Mouse (Mus musculus) hindbrain, postnatal 0 days (tissue): ENCODE results near the gene Olfr430. TPM values are rescaled to one million over a fixed set of nuclear protein-coding genes. Genes with fewer than 3 reads are reported as not detected.
"Not testable (repeated sequence)": the region's sequence is repeated elsewhere in the genome, so short reads cannot be mapped to it uniquely, and the experiment has no call there.

Source experiments
- ATAC-seq: fragments of 200-750 bp; cut with Nextera tagmentation; 2 replicates; pipeline ENCODE4 v1.8.0; 2017; ENCODE audit warnings: mild to moderate bottlenecking, moderate TSS enrichment, moderate library complexity
- DNase-seq: peaks from one replicate; pipeline ENCODE4 v3.0.0-alpha.2; 2015; ENCODE audit warnings: low spot score
- H3K27ac ChIP-seq: fragments of 300-500 bp; sonication (generic); 2 replicates; pipeline ENCODE4 v1.5.1; 2014; ENCODE audit warnings: mild to moderate bottlenecking
- H3K27me3 ChIP-seq: fragments of 300-500 bp; sonication (generic); 2 replicates; pipeline ENCODE4 v1.6.1; 2014; ENCODE audit warnings: low read length, mixed read lengths; ENCODE audit not compliant: insufficient read depth
- H3K36me3 ChIP-seq: fragments of 300-500 bp; sonication (generic); 2 replicates; pipeline ENCODE4 v1.6.1; 2014; ENCODE audit warnings: low read length, mixed read lengths; ENCODE audit not compliant: insufficient read depth
- H3K4me1 ChIP-seq: fragments of 300-500 bp; sonication (generic); 2 replicates; pipeline ENCODE4 v1.6.1; 2014; ENCODE audit warnings: antibody characterized with exemption, low read length, mixed read lengths; ENCODE audit not compliant: insufficient read depth
- H3K4me2 ChIP-seq: fragments of 300-500 bp; sonication (generic); 2 replicates; pipeline ENCODE4 v1.6.1; 2014; ENCODE audit warnings: low read depth, mild to moderate bottlenecking, low read length, moderate library complexity, mixed read lengths
- H3K4me3 ChIP-seq: fragments of 300-500 bp; sonication (generic); 2 replicates; pipeline ENCODE4 v1.5.1; 2014; ENCODE audit warnings: low read length
- H3K9ac ChIP-seq: fragments of 300-500 bp; sonication (generic); replicated peaks from 2 replicates; pipeline ENCODE4 v1.6.1; 2014; ENCODE audit warnings: mild to moderate bottlenecking, low read length, moderate library complexity, mixed read lengths
- H3K9me3 ChIP-seq: fragments of 300-500 bp; sonication (generic); 2 replicates; pipeline ENCODE4 v1.6.1; 2016; ENCODE audit warnings: low read length, mixed read lengths
- CTCF ChIP-seq: IDR thresholded peaks from 2 replicates; pipeline ENCODE4 v1.5.1; 2016; ENCODE audit warnings: antibody characterized with exemption, control low read depth, low read depth
- WGBS: fragments of 180-500 bp; shearing (Covaris S2); extraction: QIAGEN DNeasy Blood & Tissue Kit; methylation state at CpG from one replicate; pipeline ENCODE4 v1.1.7; 2014; 5-methylcytosine and 5-hydroxymethylcytosine counted together
- polyA plus RNA-seq: library from polyadenylated mRNA; unstranded; fragments of >200 nt; fragmentation: Nextera tagmentation; extraction: Ambion mirVana; gene quantifications from 2 replicates; pipeline ENCODE4 v1.2.1, GENCODE M21; 2015
- total RNA-seq: library from RNA; depleted of rRNA; stranded (reverse); fragments of >200 nt; gene quantifications from 2 replicates; pipeline ENCODE4 v1.2.3, GENCODE M21; 2014; rRNA removed

The Olfr430 gene
- total RNA-seq (not detected in 2 replicates), polyA plus RNA-seq (not detected in 2 replicates)

DNA sequence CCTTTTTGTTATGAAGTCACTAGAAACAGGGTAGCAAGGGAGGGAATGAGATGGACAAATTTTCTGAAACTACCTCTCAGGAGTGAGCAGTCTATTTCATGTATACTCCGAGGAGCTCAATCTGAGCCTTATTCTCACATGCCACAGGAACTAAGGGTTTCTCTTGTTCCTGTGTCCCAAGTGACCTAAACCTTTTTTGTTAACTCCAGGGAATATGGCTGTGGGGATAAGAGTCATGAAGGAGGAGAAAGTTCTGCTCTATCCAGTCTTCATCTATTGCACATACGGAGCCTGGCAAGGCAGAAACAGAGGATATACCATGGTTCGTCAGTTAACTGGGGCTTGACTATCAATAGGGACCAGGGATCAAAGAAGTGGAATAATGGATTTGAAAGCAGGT lies at the start of gene Olfr430:
Gene Olfr430 (plus strand): TSS at position 301 of the 400 bp plus-strand sequence.
- H3K27me3 ChIP-seq = no peaks in the 10 kb centered on the region
- TF ChIP-seq CTCF = no peak
- H3K4me1 ChIP-seq = no peaks in the 10 kb centered on the region
- no peak within 1 kb of the TSS for H3K4me2 ChIP-seq
- WGBS = 91% methylated on average over 3 of the region's 3 CpGs
- no peaks in the 10 kb centered on the region for H3K36me3 ChIP-seq
- H3K9ac ChIP-seq = no peak within 1 kb of the TSS
- H3K27ac ChIP-seq = no peak within 1 kb of the TSS
- no peak for ATAC-seq
- no peak within 1 kb of the TSS for H3K4me3 ChIP-seq
- DNase-seq = no peak
- H3K9me3 ChIP-seq = no peaks in the 10 kb centered on the region

DNA sequence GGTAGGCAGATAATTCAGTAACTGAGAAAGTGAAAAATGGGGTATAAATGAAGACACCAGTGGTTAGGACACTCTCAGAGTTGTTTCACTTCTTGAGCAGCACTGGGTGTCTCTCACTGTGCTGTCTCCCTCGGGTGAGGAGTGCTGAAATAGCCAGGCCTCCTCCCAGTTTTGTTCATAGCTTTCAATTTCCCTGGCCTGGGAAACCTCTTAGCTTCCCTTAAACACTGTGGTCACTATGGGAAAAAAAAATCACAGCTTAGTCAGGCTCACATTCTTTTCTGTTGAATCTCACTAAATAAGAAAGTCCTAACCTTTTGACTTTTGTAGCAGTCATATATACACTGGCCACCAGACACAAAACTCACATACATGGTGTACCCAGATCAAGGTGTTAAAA lies 34.7 kb upstream of the Olfr430 start, which contains the start of gene Ifi205:
Gene Ifi205 (minus strand): TSS at position 113 of the 400 bp plus-strand sequence.
- no peaks in the 10 kb centered on the region for H3K9me3 ChIP-seq
- 58% methylated on average over 1 of the region's 1 CpGs for WGBS
- H3K4me3 ChIP-seq = no peak within 1 kb of the TSS
- H3K4me1 ChIP-seq = no peaks in the 10 kb centered on the region
- TF ChIP-seq CTCF = no peak
- H3K4me2 ChIP-seq = no peak within 1 kb of the TSS
- no peak within 1 kb of the TSS for H3K9ac ChIP-seq
- H3K27ac ChIP-seq = no peak within 1 kb of the TSS
- no peak for DNase-seq
- ATAC-seq = no peak
- H3K36me3 ChIP-seq = no peaks in the 10 kb centered on the region
- H3K27me3 ChIP-seq = no peaks in the 10 kb centered on the region

GRCm38 (mm10) chr1:174035841-174036240 lies 30.6 kb upstream of the Olfr430 start:
- Histone ChIP-seq H3K4me3 (no peak overlapping the region), H3K4me2 (no peak overlapping the region), H3K27ac (no peak overlapping the region), H3K36me3 (no peaks in the 10 kb centered on the region), H3K9me3 (no peaks in the 10 kb centered on the region), H3K27me3 (no peaks in the 10 kb centered on the region), H3K9ac (no peak overlapping the region), H3K4me1 (no peaks in the 10 kb centered on the region)
- WGBS = 58% methylated on average over 4 of the region's 4 CpGs
- no peak for TF ChIP-seq CTCF
- peak; percentile 13 for DNase-seq
- ATAC-seq = peak; percentile 35; the same call in 1 of the 2 replicates

DNA sequence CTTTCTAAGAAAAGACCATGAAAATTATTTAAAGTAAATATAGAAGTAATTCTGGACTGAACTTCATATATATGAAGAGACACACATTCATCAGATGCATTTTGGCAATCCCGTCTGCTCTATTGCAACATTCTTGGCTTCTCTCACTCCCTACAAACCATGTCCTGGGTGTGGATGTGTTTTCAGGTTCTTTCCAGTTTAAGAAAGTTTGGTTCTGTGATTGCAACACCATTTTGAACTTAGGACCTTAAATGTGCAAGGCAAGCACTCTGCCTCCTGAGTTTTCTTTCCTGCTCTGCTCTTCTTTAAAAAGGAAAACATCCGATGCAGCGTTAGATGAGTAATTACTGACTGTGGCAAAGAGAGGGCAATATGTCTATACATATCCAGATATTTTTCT lies 27.9 kb upstream of the Olfr430 start:
- TF ChIP-seq CTCF = no peak
- H3K27ac ChIP-seq = no peak overlapping the region
- H3K4me3 ChIP-seq = no peak overlapping the region
- H3K4me1 ChIP-seq = no peaks in the 10 kb centered on the region
- H3K9me3 ChIP-seq = no peaks in the 10 kb centered on the region
- H3K27me3 ChIP-seq = no peaks in the 10 kb centered on the region
- no peak overlapping the region for H3K9ac ChIP-seq
- WGBS = 86% methylated on average over 3 of the region's 3 CpGs
- H3K4me2 ChIP-seq = no peak overlapping the region
- DNase-seq (no peak), ATAC-seq (no peak)
- H3K36me3 ChIP-seq = no peaks in the 10 kb centered on the region

DNA sequence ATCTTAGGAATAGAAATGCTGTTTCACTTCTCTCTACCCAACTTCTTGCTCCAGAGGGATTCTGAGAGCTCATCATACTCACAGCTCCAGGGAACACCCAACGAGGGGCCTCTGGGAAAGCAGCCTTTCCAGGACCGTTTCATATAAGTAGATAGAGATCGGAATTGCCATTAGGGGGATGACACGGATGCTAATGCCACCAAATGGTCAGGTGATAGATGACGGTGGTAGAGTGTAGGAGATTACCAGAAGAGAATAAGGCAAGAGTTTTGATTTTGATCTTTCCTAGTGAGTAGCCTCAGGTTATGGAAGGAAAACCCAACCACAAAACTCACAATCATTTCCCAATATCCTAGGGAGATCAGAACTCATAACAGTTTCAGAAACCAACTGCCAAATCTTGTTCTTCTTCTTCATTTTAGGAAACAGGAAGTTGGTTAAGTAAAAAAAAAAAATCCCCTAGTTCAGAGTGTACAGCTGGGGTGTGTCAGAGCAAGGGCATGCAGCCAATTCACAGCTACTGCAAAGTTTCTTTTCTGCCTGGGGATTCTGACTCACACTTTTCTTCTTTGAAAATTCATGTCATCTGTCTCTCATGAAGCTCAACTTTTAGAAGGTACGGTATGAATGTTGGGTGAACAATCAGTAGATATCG lies 25.8 kb upstream of the Olfr430 start, which contains the start of gene Olfr433:
Gene Olfr433 (plus strand): TSS at position 183 of the 655 bp plus-strand sequence.
- no peaks in the 10 kb centered on the region for H3K9me3 ChIP-seq
- DNase-seq (no peak), ATAC-seq (no peak)
- no peak within 1 kb of the TSS for H3K4me2 ChIP-seq
- no peak within 1 kb of the TSS for H3K4me3 ChIP-seq
- no peak for TF ChIP-seq CTCF
- H3K9ac ChIP-seq = no peak within 1 kb of the TSS
- no peaks in the 10 kb centered on the region for H3K27me3 ChIP-seq
- no peaks in the 10 kb centered on the region for H3K36me3 ChIP-seq
- 90% methylated on average over 7 of the region's 7 CpGs for WGBS
- H3K27ac ChIP-seq = no peak within 1 kb of the TSS
- no peaks in the 10 kb centered on the region for H3K4me1 ChIP-seq

DNA sequence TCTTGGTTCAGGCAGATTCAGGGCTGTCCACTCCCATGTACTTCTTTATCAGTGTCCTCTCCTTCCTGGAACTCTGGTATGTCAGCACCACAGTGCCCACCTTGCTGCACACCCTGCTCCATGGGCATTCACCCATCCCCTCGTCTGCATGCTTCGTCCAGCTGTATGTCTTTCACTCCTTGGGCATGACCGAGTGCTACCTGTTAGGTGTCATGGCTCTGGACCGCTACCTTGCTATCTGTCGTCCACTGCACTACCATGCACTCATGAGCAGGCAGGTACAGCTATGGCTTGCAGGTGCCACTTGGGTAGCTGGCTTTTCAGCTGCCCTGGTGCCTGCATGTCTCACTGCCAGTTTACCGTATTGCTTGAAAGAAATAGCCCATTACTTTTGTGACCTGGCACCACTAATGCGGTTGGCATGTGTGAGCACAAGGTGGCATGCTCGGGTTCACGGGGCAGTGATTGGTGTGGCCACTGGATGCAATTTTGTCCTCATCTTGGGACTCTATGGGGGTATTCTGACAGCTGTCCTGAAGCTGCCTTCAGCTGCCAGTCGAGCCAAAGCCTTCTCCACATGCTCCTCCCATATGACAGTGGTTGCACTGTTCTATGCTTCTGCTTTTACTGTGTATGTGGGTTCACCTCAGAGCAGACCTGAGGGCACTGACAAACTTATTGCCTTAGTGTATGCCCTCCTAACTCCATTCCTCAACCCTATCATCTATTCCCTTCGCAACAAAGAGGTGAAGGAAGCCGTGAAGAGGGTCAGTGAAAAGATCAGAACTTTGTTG lies 24.1 kb upstream of the Olfr430 start:
- 89% methylated on average over 12 of the region's 12 CpGs for WGBS
- not testable (repeated sequence) for H3K36me3 ChIP-seq, H3K27ac ChIP-seq, H3K9ac ChIP-seq, H3K4me1 ChIP-seq, H3K9me3 ChIP-seq, H3K4me2 ChIP-seq, DNase-seq, H3K27me3 ChIP-seq, H3K4me3 ChIP-seq, ATAC-seq
